Mouse (Mus musculus): ENCODE measurements around the gene Mad1l1. TPM values are rescaled to one million over a fixed set of nuclear protein-coding genes. Genes with fewer than 3 reads are reported as not detected.

Gene Mad1l1
- total and polyA plus RNA-seq, 2 experiments, result 6.7 to 14.4 TPM

GRCm38 (mm10) chr5:140324058-140324457, 2.7 kb upstream of the Mad1l1 start:
- Histone ChIP-seq H3K4me1 (ENCODE audit: control insufficient read depth, insufficient read depth, low read length) (peaks cover 7% of the 10 kb centered on the region; the same call in 1 of the 2 replicates), H3K27me3 (ENCODE audit: control insufficient read depth, insufficient read depth, low read length) (no peaks in the 10 kb centered on the region), H3K36me3 (ENCODE audit: control insufficient read depth, insufficient read depth, low read length) (no peaks in the 10 kb centered on the region), H3K9ac (ENCODE audit: low read depth, low read length) (no peak overlapping the region), H3K79me2 (ENCODE audit: control insufficient read depth, insufficient read depth, low read length) (peaks cover 7% of the 10 kb centered on the region; the same call in 1 of the 2 replicates), H3K4me3 (ENCODE audit: insufficient read depth, low read depth, low read length) (no peak overlapping the region), H3K27ac (replicated peaks; ENCODE audit: insufficient read depth, low read depth, low read length) (no peak overlapping the region)
- whole genome bisulfite sequencing, result 27% methylated on average over 5 of the region's 5 CpGs
- peak; percentile 30 for DNase-seq (ENCODE audit: extremely low read depth, low read depth, low spot score)
- no peak for TF ChIP-seq CTCF (IDR thresholded peaks at IDR 0.05; ENCODE audit: low read depth, low read length)
- no peak for TF ChIP-seq POLR2A (IDR thresholded peaks at IDR 0.05; ENCODE audit: extremely low read depth, insufficient read depth, low read length)

DNA sequence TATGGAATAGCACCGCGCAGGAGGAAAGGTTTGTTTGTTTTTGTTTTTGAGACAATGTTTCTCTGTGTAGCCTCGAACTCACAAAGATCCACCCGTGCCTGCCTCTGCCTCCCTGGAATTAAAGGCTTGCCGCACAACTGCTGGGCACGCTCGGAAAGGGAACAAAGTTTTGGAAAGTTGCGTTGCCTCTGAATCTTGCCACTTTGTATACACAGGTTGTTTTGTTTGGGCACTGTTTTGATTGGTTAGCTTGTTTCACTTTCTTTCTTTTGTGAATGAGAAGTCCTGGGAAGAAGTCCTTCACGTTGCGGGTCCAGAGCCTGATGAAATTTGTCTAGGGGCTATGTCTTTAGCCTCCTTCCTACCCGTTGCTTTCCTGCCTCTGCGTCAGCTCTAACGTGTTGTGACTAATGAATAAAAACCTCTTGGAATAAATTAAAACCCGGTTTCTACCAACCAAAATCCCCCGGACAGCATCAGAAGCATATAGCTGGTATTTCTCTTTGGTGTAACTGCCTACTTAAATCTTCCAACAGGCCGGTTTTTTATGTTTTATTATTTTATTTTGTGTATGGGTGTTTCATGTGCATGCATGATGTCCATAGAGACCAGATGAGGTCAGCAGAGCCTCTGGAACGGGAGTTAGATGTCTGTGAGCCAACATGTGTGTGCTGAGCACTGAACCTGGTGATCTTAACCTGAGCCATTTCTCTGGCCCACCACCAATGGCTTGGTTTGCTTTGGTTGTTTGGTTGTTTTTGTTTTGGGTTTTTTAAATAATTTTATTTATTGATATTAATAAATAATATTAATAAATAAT, 614 bp upstream of the Mad1l1 start:
- peaks cover 7% of the 10 kb centered on the region; the same call in 1 of the 2 replicates for H3K4me1 ChIP-seq (ENCODE audit: control insufficient read depth, insufficient read depth, low read length)

DNA sequence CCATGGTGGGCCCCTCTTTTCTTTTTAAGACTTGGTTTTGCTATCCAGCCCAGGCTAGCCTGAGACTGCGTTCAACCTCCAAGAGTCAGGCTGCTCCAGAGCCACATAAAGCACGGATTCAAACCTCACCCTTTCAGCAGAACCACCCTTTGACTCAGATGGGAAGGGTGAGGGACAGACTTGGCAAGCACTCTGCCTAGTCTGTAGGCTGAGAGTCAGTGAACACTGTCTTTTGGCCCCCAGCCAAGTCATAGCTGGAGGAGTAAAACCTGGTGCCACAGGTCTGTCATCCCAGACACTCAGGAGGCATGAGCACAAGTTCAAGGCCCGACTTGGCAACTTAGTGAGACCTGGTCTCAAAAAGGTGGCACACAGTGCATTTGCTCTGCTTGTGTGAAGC, 4.6 kb downstream of the Mad1l1 start:
- no peaks in the 10 kb centered on the region for H3K27me3 ChIP-seq (ENCODE audit: control insufficient read depth, insufficient read depth, low read length)
- WGBS, result 73% methylated on average over 3 of the region's 3 CpGs
- TF ChIP-seq POLR2A (IDR thresholded peaks at IDR 0.05; ENCODE audit: extremely low read depth, insufficient read depth, low read length) (no peak), CTCF (IDR thresholded peaks at IDR 0.05; ENCODE audit: low read depth, low read length) (no peak)
- no peak overlapping the region for H3K27ac ChIP-seq (replicated peaks; ENCODE audit: insufficient read depth, low read depth, low read length)
- no peak overlapping the region for H3K4me3 ChIP-seq (ENCODE audit: insufficient read depth, low read depth, low read length)
- no peak overlapping the region for H3K9ac ChIP-seq (ENCODE audit: low read depth, low read length)
- no peak for DNase-seq (ENCODE audit: extremely low read depth, low read depth, low spot score)
- peaks cover 3% of the 10 kb centered on the region; the same call in 1 of the 2 replicates for H3K36me3 ChIP-seq (ENCODE audit: control insufficient read depth, insufficient read depth, low read length)
- peaks cover 7% of the 10 kb centered on the region; the same call in 1 of the 2 replicates for H3K4me1 ChIP-seq (ENCODE audit: control insufficient read depth, insufficient read depth, low read length)
- peaks cover 10% of the 10 kb centered on the region; the same call in 1 of the 2 replicates for H3K79me2 ChIP-seq (ENCODE audit: control insufficient read depth, insufficient read depth, low read length)

More for the DNA sequence above, 614 bp upstream of the Mad1l1 start:
- no peak for TF ChIP-seq POLR2A (IDR thresholded peaks at IDR 0.05; ENCODE audit: extremely low read depth, insufficient read depth, low read length)
- 0 out of 2 replicates have a peak, but pooled peaks have one; percentile 4 for TF ChIP-seq CTCF (IDR thresholded peaks at IDR 0.05; ENCODE audit: low read depth, low read length)
- H3K79me2 ChIP-seq (ENCODE audit: control insufficient read depth, insufficient read depth, low read length), result peaks cover 10% of the 10 kb centered on the region; the same call in 1 of the 2 replicates
- under 1% methylated on average over 17 of the region's 17 CpGs for WGBS
- H3K9ac ChIP-seq (ENCODE audit: low read depth, low read length), result peak overlapping the region; percentile 74
- H3K36me3 ChIP-seq (ENCODE audit: control insufficient read depth, insufficient read depth, low read length), result no peaks in the 10 kb centered on the region
- H3K4me3 ChIP-seq (ENCODE audit: insufficient read depth, low read depth, low read length), result peak overlapping the region; percentile 88
- H3K27me3 ChIP-seq (ENCODE audit: control insufficient read depth, insufficient read depth, low read length), result no peaks in the 10 kb centered on the region
- DNase-seq (ENCODE audit: extremely low read depth, low read depth, low spot score), result peak; percentile 56
- peak overlapping the region; percentile 68 for H3K27ac ChIP-seq (replicated peaks; ENCODE audit: insufficient read depth, low read depth, low read length)

GRCm38 (mm10) chr5:140307602-140308001, 13.8 kb downstream of the Mad1l1 start:
- DNase-seq (ENCODE audit: extremely low read depth, low read depth, low spot score), result no peak
- no peaks in the 10 kb centered on the region for H3K27me3 ChIP-seq (ENCODE audit: control insufficient read depth, insufficient read depth, low read length)
- TF ChIP-seq CTCF (IDR thresholded peaks at IDR 0.05; ENCODE audit: low read depth, low read length) (no peak), POLR2A (IDR thresholded peaks at IDR 0.05; ENCODE audit: extremely low read depth, insufficient read depth, low read length) (no peak)
- no peaks in the 10 kb centered on the region for H3K79me2 ChIP-seq (ENCODE audit: control insufficient read depth, insufficient read depth, low read length)
- H3K9ac ChIP-seq (ENCODE audit: low read depth, low read length), result no peak overlapping the region
- H3K4me1 ChIP-seq (ENCODE audit: control insufficient read depth, insufficient read depth, low read length), result no peaks in the 10 kb centered on the region
- WGBS, result 95% methylated on average over 14 of the region's 14 CpGs
- no peak overlapping the region for H3K27ac ChIP-seq (replicated peaks; ENCODE audit: insufficient read depth, low read depth, low read length)
- no peak overlapping the region for H3K4me3 ChIP-seq (ENCODE audit: insufficient read depth, low read depth, low read length)
- H3K36me3 ChIP-seq (ENCODE audit: control insufficient read depth, insufficient read depth, low read length), result peaks cover 1% of the 10 kb centered on the region; the same call in 1 of the 2 replicates

GRCm38 (mm10) chr5:140306016-140306415, 15.3 kb downstream of the Mad1l1 start:
- no peaks in the 10 kb centered on the region for H3K4me1 ChIP-seq (ENCODE audit: control insufficient read depth, insufficient read depth, low read length)
- no peak for TF ChIP-seq CTCF (IDR thresholded peaks at IDR 0.05; ENCODE audit: low read depth, low read length)
- no peak for TF ChIP-seq POLR2A (IDR thresholded peaks at IDR 0.05; ENCODE audit: extremely low read depth, insufficient read depth, low read length)
- H3K27me3 ChIP-seq (ENCODE audit: control insufficient read depth, insufficient read depth, low read length), result no peaks in the 10 kb centered on the region
- peaks cover 6% of the 10 kb centered on the region for H3K36me3 ChIP-seq (ENCODE audit: control insufficient read depth, insufficient read depth, low read length)
- no peak overlapping the region for H3K4me3 ChIP-seq (ENCODE audit: insufficient read depth, low read depth, low read length)
- no peak for DNase-seq (ENCODE audit: extremely low read depth, low read depth, low spot score)
- H3K27ac ChIP-seq (replicated peaks; ENCODE audit: insufficient read depth, low read depth, low read length), result no peak overlapping the region
- no peaks in the 10 kb centered on the region for H3K79me2 ChIP-seq (ENCODE audit: control insufficient read depth, insufficient read depth, low read length)
- H3K9ac ChIP-seq (ENCODE audit: low read depth, low read length), result no peak overlapping the region
- WGBS, result 97% methylated on average over 8 of the region's 8 CpGs

DNA sequence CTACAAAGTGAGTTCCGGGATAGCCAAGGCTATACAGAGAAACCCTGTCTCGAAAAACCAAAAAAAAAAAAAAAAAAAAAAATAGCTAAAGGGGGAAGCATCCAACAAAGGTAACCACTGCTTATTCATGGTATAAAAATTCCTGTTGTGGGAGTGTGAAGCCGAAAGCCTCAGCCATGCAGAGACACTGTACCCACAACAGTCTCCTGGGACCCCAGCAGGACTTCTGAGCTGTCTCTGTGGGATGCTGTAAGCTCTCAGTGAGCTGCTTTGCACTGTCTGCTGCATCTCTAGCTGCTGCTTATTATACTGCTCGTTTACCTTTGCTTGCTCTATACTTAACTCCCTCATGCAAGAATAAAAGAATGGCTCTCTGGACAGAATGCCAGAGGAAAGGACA, 23.1 kb downstream of the Mad1l1 start:
- no peak overlapping the region for H3K9ac ChIP-seq (ENCODE audit: low read depth, low read length)

More for the DNA sequence above, 23.1 kb downstream of the Mad1l1 start:
- no peak for TF ChIP-seq POLR2A (IDR thresholded peaks at IDR 0.05; ENCODE audit: extremely low read depth, insufficient read depth, low read length)
- TF ChIP-seq CTCF (IDR thresholded peaks at IDR 0.05; ENCODE audit: low read depth, low read length), result no peak
- Histone ChIP-seq H3K79me2 (ENCODE audit: control insufficient read depth, insufficient read depth, low read length) (no peaks in the 10 kb centered on the region), H3K4me1 (ENCODE audit: control insufficient read depth, insufficient read depth, low read length) (no peaks in the 10 kb centered on the region), H3K4me3 (ENCODE audit: insufficient read depth, low read depth, low read length) (no peak overlapping the region), H3K27me3 (ENCODE audit: control insufficient read depth, insufficient read depth, low read length) (no peaks in the 10 kb centered on the region), H3K27ac (replicated peaks; ENCODE audit: insufficient read depth, low read depth, low read length) (no peak overlapping the region), H3K36me3 (ENCODE audit: control insufficient read depth, insufficient read depth, low read length) (peaks cover 13% of the 10 kb centered on the region)
- WGBS, result 93% methylated on average over 4 of the region's 4 CpGs
- DNase-seq (ENCODE audit: extremely low read depth, low read depth, low spot score), result no peak

Measured in liver, adult 2 months (tissue).